Mouse (Mus musculus) heart, postnatal 25 days (tissue): ENCODE data around the gene Agpat4. TPM values are rescaled to one million over a fixed set of nuclear protein-coding genes. Genes with fewer than 3 reads are reported as not detected.
"Not testable (repeated sequence)": the region's sequence is repeated elsewhere in the genome, so short reads cannot be mapped to it uniquely, and the experiment has no call there.

ENCODE experiments used
- DNase-seq: peaks from one replicate; pipeline ENCODE4 v3.0.0; 2022; ENCODE audit warnings: low spot score
- intact Hi-C: fragments of 180-260 bp; cut with DNase I; formaldehyde crosslinking; loops from one replicate; pipeline ENCODE4 v1.15.1; 2025
- total RNA-seq, 2 experiments: library from RNA; stranded (reverse); gene quantifications; 2 replicates each; pipeline ENCODE4 v1.2.3; 2021

Gene Agpat4
- total RNA-seq, 2 experiments from 2014 or later: 4.5 to 5.1 TPM

DNA sequence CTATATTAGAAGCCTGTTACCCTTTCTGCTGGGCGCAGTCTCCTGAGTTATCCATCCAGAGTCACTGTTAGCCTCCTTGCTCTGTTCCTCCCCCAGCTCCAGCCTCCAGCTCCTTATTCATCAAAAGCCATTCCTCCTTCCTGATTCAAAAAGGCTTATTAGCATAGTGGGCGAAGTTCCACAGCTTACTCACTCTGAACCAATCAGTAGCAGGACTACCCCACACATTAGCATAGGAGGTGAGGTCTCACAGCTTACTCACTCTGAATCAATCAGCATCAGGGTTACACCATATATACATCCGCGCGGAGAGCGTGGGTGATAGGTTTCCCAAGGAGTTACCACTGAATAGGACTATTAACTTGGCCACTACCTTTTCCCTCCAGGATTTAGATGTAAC is 93.8 kb downstream of the Agpat4 start:
- intact Hi-C loops: loop anchor here (5.0 kb wide), 1 partner anchor 110 kb away; no protein-coding TSS in a partner anchor
- DNase-seq: no peak

DNA sequence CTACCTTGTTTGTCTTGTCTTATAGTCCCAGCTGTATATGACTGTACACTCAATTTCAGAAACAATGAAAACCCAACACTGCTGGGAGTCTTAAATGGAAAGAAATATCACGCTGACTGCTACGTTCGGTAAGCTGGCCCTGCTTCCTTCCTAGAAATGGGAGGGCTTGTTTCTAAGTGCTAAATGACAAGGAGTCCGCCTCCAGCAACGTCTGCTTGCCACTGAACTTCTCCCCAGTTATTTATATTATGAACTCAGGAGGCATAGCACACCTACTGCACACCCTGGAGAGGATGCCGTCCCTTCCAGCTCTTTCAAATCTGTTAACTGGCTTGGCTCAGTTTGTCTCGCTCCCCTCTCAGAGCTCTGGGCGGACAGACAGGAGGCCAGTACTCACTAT is 94.9 kb downstream of the Agpat4 start:
- intact Hi-C loops: loop anchor here (5.0 kb wide), 1 partner anchor 111 kb away; no protein-coding TSS in a partner anchor
- DNase-seq: no peak

DNA sequence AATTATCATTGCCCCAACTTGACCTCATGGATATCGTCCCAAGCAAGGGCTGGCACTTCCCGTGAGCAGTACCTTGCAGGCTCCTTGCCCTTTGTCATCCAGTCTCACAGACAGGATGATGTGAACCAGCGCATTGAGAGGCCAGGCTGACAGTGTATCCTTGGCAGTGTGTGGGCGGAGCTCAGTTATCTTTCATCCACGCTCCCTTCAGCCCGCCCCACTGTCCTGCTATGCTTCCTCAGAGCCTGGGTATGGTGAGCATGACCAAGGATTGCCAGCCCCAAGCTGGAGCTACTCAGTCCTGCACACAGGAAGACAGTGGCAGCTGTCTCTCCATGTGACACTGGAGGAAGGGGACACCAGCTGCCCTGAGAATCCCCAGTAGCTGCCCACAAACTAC is 97.7 kb downstream of the Agpat4 start:
- DNase-seq: no peak
- intact Hi-C loops: no loop called here

DNA sequence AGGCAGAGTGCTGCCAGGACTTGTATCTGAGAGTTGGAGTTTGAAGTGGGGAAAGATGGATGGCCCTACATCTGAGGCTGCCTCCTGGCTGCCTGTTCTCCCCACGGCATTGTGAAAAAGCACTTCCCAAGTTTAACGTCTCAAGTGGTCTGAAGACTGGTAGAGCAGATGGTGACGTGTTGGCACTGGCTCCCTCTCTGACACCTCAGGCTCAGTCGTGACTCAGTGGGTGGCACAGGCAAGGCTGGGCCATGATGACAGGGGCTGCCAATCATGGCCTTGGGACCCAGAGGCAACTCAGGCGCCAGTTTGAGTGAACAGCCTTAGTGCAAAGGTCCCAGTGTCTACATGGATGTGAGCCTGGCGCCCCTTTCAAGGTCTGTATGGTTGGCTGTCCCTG is 103.4 kb downstream of the Agpat4 start:
- intact Hi-C loops: no loop called here
- DNase-seq: no peak

DNA sequence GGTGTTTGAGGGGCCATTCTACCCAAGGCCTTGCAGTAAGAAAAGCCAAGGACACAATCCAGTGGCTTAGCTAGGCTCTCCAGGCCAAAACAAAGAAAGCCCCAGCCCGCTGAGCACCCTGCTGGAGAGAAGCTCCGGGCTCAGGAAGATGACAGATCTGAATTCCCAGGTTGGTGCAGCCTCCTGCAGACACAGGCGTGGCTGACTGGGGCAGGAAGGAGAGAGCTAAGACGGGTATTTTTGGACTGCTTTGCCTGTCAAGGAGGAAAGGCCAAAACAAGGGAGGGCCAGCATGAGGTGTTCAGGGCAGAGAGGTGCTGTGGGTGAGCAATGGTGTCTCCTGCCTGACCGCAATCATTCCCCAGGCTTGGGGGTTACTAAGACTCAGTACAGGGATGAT is 105.2 kb downstream of the Agpat4 start:
- intact Hi-C loops: no loop called here
- no peak for DNase-seq

DNA sequence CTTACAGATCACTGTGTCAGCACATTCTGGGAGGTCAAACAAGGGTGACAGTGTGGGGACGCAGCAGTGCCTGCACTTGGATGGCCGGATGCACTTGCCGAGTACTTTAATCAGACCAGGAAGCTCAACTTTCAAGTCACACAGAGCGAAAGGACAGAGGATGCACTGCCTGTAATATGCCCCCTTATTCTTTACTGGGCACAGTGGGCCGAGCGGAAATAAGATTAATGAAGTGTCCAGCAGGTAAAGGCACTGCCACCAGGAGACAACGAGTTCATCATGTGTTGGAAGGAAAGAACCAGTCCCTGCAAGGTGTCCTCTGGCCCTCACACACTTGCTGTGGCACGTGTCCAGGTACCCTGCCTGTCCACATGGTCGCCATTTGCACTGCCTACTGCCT is 105.6 kb downstream of the Agpat4 start:
- intact Hi-C loops: no loop called here
- DNase-seq: no peak

DNA sequence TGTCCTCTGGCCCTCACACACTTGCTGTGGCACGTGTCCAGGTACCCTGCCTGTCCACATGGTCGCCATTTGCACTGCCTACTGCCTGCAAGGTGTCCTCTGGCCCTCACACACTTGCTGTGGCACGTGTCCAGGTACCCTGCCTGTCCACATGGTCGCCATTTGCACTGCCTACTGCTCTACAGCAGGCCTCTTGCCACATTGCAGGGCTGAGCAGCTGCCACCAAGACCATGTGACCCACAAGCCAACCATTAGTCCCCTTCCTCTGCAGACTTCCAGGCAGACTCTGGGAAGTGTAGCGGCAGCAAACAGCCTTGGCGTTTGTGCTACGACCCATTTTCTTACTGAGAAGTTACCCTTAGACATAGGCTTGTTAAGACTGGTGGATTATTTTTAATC is 106.0 kb downstream of the Agpat4 start:
- intact Hi-C loops: not testable (repeated sequence)

DNA sequence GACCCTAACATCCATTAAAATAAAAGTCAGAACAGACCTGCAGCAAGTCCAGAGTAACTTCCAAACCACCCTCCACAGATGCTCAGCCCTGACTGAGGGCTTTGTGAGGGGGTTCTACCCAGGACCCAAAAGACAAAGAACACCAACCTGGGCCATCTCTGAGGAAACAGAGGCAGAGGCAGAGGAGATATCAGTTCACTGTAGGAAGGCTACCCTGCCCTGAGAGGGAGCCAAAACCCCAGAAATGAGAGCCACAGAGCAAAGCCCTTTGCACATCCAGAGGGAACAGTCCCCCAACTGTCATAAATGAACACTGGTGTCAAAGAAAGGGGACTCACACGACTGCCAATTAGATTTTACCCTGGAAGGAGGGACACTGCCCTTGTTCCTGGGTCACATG is 106.7 kb downstream of the Agpat4 start:
- DNase-seq: no peak
- intact Hi-C loops: loop anchor here (5.0 kb wide), 1 partner anchor 147 kb away; no protein-coding TSS in a partner anchor

More for the DNA sequence above, 106.0 kb downstream of the Agpat4 start:
- DNase-seq: not testable (repeated sequence)

DNA sequence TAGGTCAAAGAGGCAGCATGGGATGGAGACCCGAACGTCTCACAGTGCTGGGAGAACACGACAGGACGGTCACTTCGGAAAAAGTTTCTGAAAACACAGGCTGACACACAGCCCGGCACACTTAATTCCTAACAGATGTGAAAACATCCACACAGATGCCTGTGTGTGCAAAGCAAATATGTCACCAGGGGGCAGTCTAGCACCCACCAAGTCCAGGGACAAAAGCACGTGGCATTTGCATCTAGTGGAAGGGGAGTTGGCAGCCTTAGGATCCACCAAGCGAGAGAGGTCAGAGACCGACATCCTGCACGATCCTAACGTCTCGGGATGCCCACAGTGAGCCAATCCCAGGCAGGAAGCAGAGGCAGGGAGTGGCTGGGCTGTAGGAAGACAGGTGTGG is 108.0 kb downstream of the Agpat4 start:
- no peak for DNase-seq
- intact Hi-C loops: loop anchor here (5.0 kb wide), 1 partner anchor 146 kb away; no protein-coding TSS in a partner anchor

DNA sequence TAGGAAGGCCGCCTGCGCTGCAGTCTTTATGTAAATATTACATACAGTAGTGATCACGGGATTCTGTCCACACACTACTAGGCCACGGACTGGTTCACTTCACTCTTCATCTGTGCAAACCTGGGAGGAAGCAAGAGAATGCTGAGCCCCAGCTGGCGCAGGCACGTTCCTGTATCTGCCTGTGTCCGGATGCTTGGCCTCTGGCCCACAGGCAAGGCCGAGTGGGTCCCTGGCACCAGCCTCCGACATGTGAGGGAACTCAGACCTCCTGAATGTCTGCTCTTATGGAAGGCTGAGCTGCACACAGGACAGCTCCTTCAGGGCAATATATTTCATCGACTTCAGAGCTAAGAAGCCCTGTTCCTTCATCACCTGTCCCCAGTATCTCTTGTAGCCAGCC is 109.5 kb downstream of the Agpat4 start:
- intact Hi-C loops: loop anchor here (5.0 kb wide), 1 partner anchor 144 kb away; no protein-coding TSS in a partner anchor
- no peak for DNase-seq

DNA sequence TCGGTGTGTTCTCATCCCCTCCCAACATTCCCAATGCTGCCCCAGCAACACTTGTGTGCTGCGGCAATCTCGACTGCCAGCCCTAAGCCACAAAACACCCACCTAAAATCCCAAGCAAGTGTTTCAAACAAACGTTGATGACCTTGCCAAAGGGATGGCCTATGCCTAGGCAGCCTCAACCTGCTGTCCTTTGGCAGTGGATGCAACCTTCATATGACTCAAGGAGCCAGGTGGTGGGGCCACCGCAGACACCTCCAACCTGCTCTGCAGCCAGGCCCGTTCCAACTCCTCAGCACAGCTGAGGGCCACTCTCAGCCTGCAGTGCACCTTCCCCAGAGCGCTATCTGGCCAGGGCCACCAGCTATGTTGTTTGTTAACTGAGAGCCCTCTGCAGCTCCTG is 110.0 kb downstream of the Agpat4 start:
- DNase-seq: no peak
- intact Hi-C loops: loop anchor here (5.0 kb wide), 1 partner anchor 144 kb away; no protein-coding TSS in a partner anchor

DNA sequence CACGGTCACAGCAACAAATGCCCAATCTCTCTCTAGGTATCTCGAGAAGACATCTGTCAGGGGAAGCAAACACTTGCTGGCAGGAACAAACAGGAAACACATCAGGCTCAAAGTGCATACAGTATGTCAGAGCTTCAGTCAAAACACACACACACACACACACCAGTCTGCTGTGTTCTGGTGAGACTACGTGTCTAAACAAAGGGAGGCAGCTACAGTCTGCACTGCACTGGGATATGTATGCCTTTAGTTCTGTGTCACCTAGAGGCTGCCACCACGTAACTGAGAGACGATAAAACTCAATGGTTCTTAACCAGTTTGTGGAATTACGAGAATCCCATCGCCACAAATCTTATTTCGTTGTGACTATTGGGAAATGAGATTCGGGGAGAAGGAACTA is 111.3 kb downstream of the Agpat4 start:
- no peak for DNase-seq
- intact Hi-C loops: loop anchor here (5.0 kb wide), 1 partner anchor 143 kb away; no protein-coding TSS in a partner anchor

DNA sequence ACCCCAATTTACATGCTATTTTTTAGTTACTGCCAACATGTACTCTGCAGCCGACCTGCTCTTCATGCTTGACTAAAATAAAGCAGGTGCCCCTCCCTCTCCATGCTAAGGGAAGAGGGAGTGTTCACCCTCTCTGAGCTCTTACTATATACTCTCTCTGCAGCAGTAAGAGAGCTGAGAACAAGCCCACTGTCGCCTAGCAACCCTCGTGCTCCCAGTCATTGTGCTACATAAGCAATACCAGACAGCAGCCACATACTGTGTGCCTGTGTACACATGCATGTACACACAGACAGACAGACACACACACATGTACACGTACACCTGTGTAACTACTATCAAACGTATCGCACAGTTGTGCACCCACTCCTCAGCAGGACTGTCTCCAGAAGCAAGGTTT is 111.7 kb downstream of the Agpat4 start:
- no peak for DNase-seq
- intact Hi-C loops: no loop called here

DNA sequence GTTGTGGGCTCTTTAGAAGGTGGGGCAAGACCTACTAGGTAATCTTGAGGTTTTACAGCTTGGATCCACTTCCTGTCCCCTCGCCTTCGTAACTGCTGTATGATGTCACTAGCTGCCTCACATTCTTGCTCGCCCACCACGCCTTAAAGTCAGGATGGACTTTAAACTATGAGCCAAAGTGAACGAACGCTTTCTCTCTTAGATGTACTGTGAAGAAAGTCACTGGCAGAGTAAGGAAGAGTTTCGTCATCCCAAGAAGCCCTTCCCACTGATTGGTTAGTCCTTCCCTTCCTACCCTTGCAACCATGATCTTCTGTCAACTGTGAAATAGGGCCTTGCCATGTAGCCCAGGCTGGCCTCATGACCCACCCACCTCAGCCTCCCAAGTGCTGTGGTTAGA is 112.6 kb downstream of the Agpat4 start:
- no peak for DNase-seq
- intact Hi-C loops: no loop called here

DNA sequence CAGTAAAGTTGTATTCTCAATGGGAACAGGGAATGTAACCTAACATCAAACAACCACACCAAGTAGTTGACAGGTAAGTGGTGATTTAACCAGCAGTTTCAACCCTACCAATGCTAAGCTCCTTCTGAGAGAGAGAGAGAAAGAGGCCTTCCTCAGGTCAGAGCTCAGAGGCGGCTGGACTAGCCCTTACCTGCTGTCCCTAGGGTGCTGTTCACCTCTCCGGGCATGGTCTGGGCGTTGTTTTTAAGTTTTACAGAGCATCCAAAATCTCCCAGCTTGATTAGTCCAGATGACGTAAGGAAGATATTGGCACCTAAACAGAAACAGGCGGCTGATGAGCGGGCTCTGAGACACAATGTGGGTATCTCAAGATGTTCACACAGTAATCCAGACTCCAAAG is 114.2 kb downstream of the Agpat4 start:
- intact Hi-C loops: no loop called here
- DNase-seq: no peak

DNA sequence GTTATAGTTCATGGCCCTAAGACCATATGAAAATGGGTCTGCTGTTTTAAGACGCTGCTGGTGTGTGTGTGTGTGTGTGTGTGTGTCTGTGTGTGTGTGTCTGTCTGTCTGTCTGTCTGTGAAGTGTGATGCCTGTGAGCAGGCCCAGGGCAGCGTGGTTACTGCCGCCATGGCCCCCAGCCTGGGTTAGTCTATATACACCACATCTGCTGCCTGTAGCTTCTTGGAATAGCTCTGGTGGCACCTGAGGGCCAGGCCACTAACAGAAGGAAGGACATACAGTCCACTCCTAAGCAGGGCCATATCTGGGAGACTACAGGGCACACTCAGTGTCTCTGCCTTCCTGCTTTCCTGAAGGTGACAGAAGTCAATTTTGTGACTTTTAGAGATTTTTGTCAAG is 122.2 kb downstream of the Agpat4 start:
- DNase-seq: no peak
- intact Hi-C loops: no loop called here

DNA sequence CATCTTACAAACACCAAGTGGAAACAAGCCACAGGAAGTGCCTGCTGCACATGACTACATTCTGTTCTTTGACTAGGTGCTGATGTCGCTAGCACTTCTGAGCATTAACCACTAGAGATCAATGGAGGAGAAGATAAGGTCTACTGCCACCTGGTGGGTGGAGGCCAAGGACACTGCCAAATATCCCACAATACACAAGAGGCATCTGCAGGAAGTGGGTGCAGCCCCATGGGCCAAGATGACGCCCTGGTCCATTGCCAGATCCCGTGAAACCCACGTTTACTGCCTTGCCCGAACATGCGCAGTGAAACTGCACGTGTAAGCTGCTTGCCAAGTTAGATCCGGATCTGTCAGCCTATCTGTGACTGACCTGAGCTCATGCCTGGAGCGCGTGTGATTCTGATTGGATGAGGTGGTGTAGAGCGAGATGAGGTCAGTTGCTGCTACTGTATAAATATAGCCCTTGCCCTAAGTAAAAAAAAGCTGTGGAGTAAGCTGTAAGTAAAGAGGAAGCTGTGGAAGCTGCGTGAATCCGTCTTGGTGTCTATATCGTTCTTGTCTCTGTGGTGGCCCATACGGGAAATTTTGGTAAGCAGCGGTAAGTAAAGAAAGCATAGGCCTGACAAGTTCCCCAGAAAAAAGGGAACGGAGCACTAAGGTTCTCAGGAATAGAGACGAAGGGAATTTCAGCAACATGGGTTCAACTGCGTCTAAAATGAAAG is 131.4 kb downstream of the Agpat4 start:
- intact Hi-C loops: no loop called here
- DNase-seq: no peak

DNA sequence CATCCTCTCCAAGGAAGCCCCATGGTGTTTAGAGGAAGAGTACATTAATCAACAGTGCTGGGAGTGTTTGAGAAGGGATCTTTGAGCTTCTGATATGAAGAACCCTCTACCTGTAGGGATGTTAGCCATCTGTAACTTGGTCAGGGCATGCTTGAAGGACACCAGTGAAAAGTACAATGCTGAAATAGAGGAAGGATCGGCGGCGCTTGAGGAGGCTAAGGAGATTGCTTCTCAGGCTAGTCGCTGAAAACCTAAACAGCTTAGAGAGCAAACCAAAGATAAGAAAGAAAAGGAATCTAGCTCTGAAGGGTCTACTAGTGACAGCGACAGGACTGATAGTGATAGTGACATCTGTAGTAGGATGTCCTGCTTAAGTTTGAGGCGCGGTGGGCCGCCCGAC is 132.1 kb downstream of the Agpat4 start:
- intact Hi-C loops: no loop called here
- DNase-seq: no peak

DNA sequence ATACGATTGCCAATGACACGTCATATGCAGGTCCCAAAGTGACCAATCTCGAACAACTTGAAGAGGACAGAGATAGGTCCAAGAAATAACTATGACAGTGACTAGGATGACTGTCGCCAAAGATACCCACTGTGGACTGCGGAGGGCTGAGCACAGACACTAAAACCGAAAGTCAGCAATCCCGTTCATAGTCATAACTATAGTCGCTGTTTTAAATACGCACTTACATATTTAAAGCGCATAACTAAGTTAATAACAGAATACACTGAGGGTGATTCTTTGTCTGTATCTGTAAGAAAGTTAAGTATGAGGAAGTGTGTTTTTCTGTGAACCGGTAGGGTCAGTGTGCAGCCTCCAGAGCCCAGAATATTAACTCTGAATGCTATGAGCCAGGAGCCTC is 137.6 kb downstream of the Agpat4 start:
- no peak for DNase-seq
- intact Hi-C loops: no loop called here

DNA sequence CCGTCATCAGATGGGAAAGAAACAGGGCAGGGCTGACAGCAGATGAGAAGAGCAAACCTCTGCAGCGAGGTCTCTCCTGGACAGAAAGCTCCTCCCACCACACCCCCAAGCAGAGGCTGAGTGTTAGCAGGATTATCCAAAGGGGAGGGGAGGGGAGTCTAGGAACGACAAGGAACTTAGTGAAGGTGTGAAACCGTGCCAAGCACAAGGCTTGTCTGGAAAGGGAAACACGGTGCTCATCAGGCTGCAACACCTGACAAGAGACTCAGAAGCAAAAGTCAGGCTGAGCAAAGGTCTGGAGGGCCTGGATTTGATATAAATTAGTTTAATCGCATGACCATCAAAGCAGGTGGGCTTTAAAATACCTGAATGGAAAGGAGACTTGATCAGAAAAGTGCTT is 140.0 kb downstream of the Agpat4 start:
- intact Hi-C loops: no loop called here
- no peak for DNase-seq

DNA sequence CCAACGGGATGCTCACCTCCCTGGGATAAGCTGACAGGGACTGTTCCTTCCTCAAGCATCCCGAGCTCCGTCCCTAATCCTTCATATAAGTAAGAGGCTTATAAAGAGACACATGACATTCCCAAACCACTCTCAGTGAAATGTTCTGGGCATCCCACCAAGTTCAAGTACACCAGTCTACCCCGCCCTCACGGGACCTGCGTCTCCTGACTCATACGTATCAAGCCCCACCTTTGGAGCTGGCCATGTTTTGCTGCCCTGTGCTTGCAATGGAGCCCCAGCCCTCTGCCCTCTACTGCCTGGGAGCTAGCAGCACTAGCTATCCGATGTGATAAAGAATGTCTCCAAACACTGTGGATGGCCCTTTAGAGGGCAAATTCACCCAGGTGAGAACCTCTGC is 141.5 kb downstream of the Agpat4 start:
- intact Hi-C loops: no loop called here

DNA sequence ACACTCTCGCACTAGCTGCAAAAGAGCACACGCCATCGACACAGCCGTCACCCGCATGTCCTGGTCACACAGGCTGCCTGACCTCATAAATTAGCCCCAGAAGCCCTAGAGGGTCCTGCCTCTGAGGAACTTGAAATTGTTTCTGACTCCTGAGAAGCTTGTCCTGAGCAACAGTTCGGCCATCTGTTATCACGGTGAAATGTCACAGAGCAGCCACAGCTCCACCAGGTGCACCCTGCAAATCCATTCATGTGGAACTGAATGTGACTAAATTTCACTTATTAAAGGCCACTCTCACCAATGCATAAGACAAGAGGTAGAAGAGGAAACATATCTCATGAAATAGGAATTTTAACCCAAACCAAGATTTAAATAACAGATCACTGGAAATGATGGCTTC is 142.9 kb downstream of the Agpat4 start:
- no peak for DNase-seq
- intact Hi-C loops: no loop called here

More for the DNA sequence above, 141.5 kb downstream of the Agpat4 start:
- DNase-seq: no peak
